Mouse (Mus musculus) gastrocnemius, adult 18-20 months (tissue): ENCODE data around the gene Fth1. TPM values are rescaled to one million over a fixed set of nuclear protein-coding genes. Genes with fewer than 3 reads are reported as not detected.
A peak's percentile ranks its signal among the peaks of the same experiment; 100 is the strongest.
"Not testable (repeated sequence)": the region's sequence is repeated elsewhere in the genome, so short reads cannot be mapped to it uniquely, and the experiment has no call there.

ENCODE experiments used
- DNase-seq: peaks from one replicate; pipeline ENCODE4 v3.0.0; 2021; ENCODE audit warnings: low spot score
- total RNA-seq, 2 experiments: library from RNA; stranded (reverse); gene quantifications; 2 replicates each; pipeline ENCODE4 v1.2.3; 2021

The Fth1 gene
- total RNA-seq, 2 experiments from 2014 or later: 2,098 to 2,234 TPM

DNA sequence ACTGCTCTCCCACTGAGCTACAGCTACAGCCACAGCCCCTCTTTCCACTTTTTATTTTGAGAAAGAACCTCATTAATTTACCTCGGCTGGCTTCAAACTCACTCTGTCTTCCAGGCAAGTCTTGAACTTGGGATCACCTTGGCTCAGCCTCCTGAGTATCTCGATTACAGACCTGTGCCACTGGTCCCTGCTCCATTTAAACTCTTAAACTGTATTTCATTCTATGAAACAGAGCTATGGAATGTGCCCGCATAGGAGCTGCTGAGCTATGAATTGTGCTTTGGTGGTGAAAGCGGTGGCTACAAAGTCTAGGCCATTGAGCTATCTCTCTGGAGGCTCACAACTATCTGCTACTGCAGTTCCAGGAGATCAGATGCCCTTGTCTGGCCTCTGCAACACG, 22.4 kb upstream of the Fth1 start:
- no peak for DNase-seq

DNA sequence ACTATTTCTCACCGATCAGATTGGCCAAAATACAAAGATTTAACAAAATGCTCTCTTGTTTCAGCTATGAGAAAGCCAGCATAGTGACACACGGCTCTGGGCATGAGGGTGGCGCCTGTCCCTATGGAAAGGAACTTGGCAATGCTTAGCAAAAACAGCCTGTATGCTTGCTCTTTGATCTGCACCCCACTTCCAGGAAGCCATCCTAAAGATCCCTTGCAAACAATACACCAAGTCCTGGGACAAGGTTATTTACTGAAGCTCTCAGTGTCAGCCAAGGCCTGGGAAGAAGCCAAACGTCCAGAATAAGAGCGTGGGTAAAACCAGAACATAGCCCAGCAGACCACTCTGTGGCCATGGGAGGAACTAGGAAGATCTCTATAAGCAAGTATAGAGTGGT, 19.6 kb upstream of the Fth1 start:
- no peak for DNase-seq

DNA sequence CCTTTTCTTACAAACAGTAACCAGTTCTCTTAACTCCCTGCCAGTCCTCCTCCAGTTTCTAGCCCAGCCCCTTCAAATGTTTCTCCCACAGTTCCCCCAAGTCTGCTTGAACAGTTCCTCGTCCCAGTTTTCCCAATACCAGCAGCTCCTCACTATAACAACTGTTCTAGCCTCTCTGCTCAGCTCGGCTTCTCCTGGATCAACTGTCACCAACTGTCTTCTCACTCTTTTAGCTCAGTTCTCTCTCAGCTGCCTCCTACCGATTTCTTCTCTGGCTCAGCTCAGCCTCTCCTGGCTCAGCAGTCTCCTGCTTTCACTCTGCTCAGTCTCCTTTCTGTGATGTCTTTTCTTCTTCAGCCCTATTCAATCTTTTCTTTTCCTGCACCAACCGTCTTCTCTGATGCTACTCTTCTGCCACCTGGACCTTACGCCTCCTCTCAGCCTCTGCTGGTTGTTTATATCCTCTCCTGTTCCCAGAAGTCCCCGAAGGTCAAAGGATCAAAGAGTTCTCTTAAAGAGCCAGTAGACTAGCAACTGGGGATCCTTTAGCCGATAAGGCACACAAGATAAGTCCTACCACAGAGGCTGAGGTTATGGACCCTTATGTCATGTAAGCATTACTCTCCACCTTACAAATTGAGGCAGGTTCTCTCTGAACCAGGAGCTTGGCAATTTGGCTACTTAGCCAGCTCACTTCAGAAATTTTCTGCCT, 16.0 kb upstream of the Fth1 start:
- no peak for DNase-seq

DNA sequence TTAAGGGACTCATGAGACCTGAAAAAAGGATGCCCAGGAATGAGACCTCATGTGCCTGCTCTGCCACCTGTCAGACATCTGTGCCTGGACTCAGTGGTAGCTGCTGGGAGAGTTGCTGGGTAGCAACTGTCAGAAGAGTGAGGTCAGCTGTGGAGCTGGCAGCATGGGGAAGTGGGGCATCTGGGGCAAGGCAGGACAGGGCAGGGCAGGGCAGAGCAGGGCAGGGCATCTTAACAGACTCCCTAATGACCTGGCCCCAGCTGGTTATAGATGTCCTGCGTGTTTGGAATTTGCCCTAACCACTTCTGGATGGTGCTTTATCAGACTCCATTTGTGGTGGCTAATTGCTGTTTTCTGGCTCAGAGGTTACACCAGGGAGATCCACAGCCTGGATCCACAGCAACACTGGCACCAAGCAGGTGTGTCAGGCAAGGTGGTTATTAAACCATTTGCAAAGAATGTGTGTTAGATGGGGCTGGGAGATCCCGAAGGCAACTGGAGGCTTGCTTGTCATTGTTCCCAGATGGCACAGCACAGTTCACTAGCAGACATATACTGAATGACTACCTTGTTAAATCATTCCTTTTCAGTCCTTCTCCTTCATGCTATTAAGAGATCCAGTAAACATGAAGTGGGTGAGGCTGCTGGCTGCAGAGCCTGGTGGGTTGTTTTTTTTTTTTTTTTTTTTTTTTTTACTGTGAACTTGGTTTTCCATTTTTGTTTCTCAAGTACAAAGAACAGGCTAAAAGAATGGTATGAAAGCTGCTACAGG, 14.1 kb upstream of the Fth1 start:
- no peak for DNase-seq

DNA sequence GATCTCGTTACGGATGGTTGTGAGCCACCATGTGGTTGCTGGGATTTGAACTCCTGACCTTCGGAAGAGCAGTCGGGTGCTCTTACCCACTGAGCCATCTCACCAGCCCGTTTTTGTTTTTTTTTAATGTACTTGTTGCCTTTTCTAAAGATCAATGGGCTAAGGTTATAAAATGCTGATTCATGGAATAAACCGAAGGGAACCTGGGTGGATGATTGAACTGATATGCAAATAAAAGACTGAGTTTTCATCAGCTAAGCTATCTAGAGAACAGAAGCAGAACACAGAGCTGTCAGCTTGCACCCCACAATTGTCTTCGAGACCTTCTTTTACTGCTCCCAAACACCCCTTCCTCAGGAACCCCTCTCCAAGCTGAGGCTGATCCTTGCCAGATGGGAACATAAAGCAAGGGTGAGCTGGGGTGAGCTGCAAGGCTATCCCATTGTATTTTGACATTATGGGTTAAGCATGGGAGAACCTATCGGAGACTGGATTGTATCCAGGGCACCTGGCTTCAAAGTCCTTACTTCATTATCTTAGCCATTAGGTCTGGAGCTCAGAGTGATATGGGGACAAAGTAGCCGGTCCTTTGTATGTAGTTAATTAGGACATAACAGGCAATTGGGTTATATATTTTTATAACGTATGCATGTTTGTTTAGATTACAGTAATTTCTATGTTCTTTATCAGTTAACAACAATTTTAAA, 12.2 kb upstream of the Fth1 start:
- DNase-seq: no peak

DNA sequence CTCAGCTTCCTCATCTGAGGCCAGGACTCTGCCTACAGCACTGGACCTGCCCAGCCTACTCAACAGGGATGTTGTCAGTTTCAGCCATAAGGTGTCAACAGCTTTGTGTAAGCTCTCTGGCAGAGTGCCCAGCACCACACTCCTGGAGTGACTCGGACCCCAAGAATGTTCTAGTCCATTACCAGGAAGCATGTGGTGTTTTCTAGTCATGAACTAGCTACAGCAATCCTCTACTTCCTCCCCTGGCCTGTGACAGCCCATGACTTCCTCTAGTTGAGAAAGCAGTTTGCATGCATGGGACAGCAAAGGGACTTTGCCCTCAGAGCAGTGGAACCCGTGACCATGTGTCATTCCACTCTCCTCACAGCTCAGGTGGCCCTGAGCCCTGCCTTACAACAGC, 5.5 kb upstream of the Fth1 start:
- not testable (repeated sequence) for DNase-seq

DNA sequence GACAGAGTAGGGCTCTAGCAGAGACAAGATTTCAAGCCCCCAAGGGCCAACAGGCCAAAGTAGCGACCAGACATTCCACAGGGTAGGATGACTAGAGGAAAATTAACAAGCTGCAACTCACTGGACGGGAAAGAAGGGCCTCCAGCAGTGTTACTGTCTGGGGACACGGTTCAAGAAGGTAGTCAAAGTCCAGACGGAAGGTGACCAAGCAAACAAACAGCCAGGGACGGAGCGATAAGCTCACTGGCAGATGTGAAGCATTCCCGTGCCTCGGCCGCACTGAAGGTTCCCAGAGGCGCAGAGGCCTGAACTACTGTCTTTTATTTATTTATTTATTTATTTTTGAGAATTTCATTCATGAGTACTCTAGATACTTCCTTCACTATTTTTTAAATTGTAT, 3.3 kb upstream of the Fth1 start:
- no peak for DNase-seq

DNA sequence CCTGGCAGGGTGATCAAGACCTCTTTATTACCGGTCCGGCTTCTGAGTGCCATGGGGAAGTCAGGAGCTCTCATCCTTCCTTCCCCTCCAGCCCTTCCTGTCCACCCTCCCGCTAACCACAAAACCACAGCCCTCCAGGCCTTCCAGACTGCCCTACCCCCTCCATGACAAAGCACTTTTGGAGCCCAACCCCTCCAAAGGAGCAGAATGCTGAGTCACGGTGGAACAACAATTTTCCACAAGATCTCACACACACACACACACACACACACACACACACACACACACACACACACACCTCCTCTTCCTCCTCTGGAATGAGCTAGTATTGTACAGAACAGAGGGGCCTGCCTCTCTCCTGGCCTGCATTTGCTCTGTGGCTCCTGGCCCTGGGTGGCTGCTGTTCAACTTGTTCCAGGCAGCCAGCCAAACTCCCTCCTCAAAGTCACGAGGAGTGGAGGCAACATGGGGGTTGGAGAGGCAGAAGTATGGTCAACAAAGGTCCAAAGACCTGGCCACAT, 1.9 kb upstream of the Fth1 start:
- DNase-seq: peak; percentile 90

DNA sequence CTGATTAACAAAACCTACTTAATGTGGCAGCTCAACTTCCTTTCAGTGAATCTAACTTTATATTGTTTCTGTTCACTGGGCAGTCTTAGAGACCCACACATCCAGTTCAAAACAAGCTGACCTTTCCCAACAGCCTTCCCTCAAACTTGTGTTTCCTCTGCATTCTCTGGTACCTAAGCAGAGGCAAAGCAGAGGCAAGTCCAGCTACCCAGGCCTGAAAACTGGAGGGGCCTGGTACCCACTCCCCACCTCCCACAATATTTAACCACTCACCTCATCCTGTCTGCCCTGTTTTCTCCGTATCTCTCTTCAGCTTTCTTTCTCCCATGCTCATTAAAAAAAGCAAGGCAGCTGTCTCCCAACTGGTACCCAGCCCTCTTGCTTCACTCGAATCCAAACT, 1.2 kb upstream of the Fth1 start:
- DNase-seq: no peak

DNA sequence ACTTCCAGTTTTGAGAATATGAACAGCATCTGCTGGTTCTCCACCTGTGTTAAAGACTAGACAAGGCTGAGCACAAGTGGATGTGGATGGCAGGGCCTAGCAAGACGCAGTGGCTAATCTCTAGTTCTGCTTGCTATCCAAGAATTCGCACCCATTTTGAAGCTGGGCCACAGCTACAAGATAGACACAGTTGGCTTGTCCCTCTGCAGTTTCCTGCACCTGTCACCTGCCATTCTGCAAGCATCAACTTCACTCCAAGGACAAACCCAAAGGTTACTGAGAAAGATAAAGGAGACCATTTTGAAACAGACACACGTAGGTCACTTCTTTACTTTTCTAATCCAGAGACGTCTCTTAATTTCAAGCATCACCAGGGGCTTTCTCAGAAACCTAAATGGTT, 1.2 kb downstream of the Fth1 start:
- no peak for DNase-seq

DNA sequence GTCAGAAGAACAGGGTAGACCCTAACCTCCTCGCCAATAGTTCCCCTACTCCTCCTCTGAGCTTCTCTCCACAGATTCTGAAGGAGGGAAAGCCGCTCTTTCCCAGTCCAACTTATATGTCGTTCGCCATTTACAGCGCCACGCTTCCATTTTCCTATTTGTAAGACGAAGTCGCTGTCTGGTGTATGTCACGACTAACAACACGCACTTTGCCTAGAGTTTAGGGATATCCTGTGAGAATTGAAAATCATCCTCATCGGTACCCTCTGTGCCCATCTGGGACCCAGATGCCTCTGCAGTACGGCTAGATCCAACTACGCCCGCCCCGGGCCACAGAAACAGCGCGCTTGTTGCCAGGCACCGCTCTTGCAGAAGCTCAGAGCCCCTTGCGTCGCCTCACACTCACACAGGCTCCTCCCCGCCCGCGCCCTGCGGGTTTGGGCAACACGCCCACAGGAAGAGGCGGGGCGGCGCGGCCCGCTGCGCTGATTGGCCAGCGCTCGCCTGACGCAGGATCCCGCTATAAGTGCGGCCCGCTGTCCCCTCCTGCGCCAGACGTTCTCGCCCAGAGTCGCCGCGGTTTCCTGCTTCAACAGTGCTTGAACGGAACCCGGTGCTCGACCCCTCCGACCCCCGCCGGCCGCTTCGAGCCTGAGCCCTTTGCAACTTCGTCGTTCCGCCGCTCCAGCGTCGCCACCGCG, 1.9 kb downstream of the Fth1 start:
- DNase-seq: peak; percentile 94

DNA sequence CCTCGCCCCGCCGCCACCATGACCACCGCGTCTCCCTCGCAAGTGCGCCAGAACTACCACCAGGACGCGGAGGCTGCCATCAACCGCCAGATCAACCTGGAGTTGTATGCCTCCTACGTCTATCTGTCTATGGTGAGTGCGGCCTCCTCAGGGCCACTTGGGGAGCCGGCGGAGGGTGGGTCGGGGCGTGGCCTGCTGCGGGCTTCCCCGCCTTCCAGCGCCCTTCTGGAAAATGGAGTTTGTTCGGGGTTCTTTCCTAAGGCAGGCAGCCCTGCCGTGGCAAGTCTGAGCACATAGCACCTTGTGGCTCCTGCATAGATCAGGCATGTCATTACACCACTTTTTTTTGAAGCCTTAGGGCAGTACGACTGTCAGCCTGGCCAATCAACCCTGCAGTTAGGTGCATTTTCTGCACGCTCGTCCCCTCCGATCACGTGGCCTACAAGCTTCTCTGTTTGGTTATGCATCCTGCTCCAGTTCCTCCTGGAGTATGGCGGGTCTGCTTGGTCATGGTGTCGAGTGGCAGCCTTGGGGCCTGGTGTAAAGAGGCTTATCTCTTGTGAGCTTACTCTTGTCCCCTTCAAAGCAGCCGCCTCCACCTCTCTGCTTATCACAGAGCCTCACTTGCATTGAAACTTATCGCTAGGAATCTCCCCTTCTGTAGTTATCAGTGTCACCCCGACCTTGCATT, 2.6 kb downstream of the Fth1 start:
- DNase-seq: peak; percentile 70

DNA sequence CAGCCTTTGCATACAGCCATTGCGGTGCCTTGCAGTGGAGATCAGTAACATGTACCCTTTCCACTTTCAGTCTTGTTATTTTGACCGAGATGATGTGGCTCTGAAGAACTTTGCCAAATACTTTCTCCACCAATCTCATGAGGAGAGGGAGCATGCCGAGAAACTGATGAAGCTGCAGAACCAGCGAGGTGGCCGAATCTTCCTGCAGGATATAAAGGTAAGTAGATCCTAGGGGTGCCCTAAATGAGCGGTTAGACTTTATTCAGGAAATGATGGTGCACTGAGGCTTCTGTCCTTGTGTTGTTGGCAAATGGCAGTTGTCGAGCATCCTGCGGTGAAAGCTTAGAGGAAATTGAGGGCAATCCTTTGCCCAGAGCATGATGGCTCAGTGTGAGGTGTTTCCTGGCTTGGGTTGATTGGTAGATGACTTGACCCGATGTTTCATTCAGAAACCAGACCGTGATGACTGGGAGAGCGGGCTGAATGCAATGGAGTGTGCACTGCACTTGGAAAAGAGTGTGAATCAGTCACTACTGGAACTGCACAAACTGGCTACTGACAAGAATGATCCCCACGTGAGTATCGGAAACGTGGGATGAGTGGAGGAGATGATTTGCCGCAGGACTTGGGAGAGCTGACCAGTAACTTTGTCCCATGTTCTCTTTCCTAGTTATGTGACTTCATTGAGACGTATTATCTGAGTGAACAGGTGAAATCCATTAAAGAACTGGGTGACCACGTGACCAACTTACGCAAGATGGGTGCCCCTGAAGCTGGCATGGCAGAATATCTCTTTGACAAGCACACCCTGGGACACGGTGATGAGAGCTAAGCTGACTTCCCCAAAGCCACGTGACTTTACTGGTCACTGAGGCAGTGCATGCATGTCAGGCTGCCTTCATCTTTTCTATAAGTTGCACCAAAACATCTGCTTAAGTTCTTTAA, 4.0 kb downstream of the Fth1 start:
- no peak for DNase-seq

DNA sequence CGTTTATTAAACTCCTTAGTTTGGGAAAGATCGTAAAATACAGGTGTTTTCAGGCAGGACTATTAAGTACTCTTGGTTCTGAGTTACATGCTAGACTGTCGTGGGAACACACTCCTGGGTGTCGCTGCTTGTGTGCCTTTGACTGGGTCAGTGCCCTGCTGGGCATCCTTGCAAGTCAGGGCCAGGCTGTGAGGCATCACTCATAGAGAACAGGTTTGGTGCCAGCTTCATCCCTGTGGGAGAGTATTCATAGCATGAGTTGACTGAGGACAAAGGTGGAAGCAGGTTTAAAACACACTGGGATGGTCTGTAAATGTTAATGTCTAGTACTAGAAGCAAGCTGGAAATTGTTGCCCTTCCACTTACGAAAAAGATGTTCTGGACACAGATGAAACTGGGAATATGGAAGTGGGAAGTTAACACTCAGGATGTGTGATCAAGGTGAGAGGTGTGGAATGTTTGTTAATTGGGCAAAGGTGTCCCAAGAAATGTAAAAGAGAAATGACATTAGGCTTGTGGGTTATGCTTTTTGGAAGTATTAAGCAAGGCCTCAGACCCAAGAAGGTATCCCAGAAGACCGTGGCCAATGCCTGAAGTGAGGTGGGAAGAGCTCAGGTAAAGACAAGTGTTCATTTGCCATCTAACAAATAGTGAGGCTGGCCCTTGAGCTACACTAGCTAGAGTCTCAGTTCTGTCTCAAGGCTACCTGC, 4.9 kb downstream of the Fth1 start:
- no peak for DNase-seq

DNA sequence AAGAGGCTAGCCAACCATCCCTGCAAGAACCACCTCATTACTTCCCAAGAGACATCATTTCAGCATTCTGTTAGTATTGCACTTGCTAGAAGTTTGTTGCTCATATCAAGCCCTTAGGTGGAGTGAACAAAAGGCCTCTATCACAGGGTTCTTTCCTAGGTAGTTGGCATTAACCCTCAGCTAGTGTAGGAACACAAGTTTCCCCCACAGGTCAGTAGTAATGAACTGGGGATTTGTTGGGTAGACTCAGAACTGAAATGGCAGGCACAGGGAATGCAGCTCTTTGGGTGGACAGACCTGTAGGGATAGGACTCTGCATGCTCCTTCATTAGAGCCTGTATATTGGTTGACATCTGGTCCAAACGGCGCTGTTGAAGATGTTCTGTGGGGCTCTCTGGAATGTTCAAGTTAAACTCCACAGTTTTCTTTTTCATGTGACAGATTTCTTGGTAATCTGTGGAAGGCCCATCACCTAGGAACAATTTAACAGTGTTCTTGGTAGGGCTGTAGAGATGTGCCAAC, 5.6 kb downstream of the Fth1 start:
- DNase-seq: no peak

DNA sequence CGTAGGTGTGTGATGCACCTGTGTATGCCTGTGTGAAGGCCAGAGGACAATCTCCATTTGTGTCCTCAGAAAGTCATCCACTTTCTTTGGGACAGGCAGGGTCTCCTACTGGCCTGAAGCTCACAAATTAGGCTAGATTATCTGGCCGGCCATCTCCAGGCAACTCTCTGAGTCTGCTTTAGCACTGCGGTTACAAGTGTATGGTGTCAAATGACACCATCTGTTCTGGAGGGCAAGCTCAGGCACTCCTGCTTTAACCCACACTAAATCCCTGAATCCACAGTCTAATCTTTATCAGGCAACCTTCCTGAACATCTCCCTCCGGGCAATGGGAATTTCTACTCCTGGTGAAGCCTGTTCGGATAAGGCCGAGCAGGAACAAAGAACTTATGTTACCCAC, 6.8 kb downstream of the Fth1 start:
- DNase-seq: no peak

DNA sequence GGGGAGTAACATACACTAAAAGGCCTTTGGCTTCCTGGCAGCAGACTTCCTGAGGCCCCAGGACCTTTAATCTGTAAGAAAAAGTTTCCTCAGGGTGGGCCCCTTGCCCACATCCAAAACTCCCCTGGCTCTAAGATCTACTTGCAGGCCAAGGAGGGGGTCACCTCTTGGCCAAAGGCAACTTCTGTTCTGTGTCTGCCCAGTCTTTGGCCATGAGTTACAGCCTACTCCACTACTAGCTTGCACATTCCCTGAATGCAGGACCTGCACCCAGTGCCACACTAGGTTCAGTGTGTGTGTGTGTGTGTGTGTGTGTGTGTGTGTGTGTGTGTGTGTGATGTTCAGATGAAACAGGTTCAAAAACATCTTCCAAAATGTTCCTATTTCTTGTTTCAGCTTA, 7.2 kb downstream of the Fth1 start:
- no peak for DNase-seq

DNA sequence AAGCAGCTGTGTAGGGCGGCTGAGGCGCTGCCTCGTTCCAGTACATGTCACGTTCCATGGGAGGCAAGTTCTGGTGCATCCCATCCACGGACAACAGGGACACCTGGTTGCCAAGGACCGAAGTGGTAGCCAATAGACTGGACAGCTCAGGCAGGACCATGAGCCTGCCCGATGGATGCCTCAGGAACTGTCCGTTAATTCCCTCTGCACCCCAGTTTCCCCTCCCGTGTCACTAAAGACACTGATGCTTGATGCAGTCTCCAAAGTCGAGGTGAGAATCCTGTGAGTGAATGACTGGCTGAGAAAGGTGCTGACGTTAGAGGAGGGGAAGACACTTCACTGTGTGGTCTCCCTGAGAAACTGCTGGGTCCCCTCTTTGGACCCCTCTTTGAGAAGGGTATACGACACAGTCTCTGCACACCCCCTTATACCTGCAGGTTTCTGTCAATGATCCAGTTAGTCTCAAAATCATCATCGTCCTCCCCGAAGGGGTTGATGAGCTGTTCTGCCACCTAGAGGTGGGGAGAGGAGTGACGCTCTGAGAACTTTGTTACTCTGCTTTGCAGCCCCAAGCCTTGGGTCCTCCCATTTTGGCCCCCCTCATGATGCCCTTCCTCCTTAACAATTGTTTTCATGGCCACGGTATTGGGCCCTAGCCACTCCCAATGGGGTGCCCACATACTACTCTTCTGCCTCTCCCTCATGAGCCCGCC, 8.9 kb downstream of the Fth1 start:
- peak; percentile 51 for DNase-seq
